Mouse (Mus musculus): ENCODE results near the gene Khdc4.

The Khdc4 gene

DNA sequence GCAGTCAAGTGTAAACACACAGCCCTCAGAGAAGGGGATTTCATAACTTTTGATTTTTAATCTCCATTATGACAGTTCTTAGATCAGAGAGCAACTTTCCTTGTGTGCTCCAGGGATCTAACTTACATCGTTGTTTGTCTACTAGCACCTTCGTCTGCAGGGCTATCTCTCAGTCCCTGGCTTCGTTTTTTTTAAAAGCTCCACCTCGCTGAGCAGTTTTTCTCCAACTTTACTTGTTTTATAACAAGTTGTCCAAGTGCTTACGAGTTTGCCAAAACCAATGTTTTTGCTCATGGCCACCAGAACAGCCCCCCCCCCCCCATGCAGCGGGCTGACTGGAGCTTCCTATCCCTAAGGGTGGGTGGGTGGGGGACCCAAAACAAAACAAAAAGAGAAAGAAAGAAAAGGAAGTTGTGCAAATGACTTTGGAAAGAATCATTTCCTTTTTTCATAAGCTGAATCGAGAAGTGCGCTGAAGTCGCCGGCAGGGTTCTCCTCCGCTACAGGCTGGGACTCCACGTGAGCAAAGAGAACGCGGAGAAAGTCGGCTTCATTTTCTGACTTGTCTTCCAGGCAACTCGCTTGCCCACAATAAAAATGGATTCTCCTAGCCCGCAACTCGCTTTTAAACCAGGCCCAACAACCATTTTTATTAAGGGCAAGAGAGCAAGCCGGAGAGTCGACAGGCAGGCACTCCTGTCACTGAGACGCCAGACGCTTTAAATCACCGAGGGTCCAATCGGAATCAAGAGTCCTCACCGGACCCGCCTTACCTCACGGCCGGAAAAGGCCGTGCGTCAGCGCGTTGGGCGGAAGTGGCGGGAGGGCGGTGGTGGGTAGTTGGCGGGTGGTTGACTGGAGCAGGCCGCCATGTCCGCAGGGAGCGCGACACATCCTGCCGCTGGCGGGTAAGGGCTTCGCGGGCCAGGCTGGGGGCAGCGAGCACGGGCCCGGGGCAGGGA lies at the start of gene Khdc4:
TSS of gene Khdc4 (plus strand) at position 824 of the 962 bp plus-strand sequence.
- peak; percentile 96 for DNase-seq (ENCODE audit: low spot score)

DNA sequence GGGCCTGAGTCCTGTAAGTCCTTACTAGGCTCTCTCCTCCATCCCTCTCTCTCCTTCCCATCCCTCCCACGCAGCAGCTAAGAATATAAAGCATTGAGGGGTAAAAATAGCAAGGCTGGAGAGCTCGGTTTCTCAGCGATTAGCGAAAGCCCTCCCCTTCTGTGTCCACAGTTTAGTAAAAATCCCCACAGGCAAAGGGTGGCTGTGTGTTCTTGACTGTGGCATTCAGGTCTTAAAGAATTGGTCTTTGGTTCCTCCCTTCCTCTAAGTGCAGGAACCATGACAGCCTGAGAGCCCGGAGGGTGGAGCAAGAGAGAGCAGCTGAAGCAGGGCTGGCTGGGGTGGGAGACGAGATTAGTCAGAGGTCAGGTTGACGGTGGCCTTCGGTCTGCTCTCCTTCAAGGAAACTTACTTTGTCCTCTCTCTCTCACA lies 49.0 kb upstream of the Khdc4 start:
- DNase-seq (ENCODE audit: low spot score) = no peak

DNA sequence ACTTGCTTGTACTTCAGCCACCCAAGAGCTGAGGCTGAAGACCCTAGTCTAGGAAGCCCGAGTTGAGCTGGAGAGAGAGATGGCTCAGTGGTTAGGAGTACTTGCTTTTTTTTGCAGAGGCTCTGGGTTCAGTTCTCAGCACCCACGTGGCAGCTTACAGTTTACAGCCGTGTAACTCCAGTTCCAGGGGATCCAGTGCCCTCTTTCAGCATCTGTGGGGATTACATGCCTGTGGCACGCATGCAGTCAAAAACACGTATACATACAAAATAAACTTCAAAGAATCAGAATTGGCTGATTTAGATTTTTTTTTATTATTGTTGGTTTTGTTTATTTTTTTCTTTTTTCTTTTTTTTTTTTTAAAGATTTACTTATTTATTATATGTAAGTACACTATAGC lies 48.5 kb upstream of the Khdc4 start:
- DNase-seq (ENCODE audit: low spot score) = no peak

DNA sequence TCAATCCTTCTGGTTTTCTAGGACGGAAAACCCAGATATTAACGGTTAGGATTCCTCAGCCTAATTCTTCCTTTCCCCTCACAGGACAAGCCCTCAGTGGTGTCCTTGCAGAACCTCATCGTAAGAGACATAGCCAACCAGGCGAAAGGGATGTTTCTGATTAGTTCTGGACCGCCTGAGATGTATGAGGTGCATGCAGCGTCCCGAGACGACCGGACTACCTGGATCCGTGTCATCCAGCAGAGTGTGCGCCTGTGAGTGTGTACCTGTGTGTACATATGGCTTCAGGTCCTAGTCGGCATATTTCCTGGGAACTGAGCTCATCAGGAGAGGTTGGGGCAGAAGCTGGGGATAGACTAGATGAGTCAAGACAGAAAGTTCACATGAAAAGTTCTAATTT lies 46.4 kb upstream of the Khdc4 start:
- DNase-seq (ENCODE audit: low spot score) = no peak

DNA sequence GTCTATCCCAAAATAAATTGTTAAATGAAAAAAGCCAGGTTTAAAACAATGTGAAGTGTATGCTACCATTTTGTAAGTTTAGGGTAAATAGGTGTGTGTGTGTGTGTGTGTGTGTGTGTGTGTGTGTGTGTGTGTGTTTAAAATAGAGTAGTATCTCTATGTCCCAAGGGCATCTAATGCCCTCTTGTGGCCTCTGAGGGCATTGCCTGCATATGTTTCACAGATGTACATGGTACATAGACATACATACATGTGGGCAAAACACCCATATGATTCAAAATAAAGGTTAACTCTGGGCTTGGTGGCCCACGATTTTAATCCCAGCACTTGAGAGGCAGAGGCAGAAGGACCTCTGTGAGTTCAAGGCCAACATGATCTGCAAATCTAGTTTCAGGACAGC lies 44.9 kb upstream of the Khdc4 start:
- DNase-seq (ENCODE audit: low spot score) = no peak

DNA sequence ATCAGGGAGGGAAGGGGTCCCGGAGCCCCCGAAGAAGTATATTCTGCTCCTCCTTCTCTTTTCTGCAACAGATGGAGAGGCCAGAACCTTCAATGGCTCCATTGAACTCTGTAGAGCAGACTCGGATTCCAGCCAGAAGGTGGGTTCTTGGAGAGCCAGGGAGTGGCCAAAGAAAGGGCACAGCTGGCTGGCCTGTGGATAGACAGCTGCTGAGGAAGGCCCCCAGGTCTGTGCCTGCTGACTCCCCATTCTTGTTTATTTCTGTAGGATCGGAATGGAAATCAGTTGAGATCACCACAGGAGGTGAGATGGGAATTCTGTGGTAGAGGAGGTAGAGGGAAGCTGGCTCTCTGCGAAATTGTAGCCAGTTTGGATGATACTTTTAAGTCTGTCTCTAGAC lies 42.5 kb upstream of the Khdc4 start:
- no peak for DNase-seq (ENCODE audit: low spot score)

DNA sequence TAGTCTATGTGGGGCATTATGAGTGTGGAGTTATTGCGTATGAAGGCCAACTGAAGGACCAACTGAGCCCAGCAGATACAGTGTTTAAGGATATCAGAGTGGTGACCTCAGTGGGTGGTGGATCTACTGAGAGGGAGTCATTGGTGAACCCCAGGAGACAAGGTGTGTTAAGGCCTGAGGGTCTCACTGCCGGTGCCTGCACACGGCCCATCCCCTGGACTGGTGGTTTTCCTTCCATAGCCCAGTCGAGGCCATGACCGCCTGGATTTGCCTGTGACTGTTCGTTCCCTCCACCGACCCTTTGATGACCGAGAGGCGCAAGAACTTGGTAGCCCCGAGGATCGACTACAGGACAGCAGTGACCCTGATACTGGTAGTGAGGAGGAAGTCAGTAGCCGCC lies 39.7 kb upstream of the Khdc4 start:
- DNase-seq (ENCODE audit: low spot score) = no peak

DNA sequence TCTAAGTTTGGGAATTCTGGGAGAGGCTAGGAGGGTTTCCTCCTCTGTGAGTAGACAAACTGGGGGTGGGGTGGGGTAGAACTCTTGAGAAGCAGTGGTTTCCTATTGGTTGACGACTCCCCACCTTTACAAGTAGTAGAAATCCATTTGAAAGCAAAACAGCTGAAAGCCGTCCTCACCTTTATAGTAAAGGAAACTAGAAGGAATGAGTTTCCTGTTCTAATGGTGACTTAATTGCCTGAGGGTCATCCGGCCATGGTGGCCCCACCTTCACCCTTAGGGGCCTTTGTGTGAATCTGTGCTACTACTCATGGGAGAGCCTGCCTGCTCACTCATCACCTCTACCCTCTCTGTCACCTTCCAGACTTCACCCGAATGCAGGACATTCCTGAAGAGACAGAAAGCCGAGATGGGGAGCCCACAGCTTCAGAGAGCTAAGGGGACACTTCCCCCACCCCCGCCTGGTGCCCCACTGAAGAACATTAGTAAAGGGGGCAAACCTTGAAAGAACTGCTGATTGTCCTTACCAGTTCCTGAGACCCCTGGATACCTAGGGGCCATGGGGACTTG lies 39.1 kb upstream of the Khdc4 start:
- DNase-seq (ENCODE audit: low spot score) = no peak

DNA sequence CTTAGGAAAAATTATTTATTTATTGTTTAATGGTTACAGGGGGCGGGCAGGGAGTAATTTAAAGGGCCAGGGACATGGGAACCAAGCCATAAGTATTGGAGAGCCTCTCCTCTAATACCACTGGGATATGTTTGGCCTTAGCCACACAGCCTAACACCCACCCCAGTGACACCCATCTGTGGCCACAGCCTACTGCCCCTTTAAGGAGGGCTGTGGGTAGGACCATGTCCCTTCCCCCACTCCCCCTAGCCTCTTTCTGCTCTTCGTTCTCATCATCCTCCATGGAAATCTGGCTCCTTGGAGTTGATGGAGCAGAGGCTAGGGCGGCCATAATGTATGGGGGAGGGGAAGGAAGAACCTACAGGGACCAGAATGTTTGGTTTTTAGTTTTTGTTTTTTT lies 38.5 kb upstream of the Khdc4 start:
- no peak for DNase-seq (ENCODE audit: low spot score)

DNA sequence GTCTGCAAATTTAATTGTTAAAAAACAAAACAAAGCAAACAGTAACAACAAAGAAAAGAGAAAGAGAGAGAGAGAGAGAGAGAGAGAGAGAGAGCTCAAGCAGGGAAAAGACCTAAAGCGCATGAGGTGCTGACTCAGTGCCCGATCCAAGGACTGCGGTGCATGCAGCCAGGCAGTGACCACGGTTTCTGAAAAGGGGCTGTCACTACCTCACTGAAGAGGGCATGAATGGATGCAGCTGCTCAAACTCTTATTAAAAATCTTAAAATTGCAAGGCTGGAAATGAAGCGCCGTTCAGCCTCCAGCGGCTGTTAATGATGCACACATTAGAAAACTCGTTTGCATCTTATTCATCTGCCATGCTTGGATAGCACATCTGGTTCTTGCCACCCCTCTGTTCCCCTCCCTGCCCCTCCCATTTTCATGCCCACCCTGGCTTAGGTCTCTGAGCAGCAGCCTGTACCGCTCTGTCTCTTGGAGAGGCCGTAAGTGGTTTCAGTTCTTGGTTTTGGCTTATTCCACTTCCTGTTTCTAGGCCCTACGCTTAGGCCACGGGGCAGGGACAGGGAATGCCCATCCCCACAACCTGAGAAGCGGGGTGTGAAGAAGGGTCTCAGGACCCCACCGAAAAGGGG lies 37.7 kb upstream of the Khdc4 start:
- DNase-seq (ENCODE audit: low spot score) = no peak

DNA sequence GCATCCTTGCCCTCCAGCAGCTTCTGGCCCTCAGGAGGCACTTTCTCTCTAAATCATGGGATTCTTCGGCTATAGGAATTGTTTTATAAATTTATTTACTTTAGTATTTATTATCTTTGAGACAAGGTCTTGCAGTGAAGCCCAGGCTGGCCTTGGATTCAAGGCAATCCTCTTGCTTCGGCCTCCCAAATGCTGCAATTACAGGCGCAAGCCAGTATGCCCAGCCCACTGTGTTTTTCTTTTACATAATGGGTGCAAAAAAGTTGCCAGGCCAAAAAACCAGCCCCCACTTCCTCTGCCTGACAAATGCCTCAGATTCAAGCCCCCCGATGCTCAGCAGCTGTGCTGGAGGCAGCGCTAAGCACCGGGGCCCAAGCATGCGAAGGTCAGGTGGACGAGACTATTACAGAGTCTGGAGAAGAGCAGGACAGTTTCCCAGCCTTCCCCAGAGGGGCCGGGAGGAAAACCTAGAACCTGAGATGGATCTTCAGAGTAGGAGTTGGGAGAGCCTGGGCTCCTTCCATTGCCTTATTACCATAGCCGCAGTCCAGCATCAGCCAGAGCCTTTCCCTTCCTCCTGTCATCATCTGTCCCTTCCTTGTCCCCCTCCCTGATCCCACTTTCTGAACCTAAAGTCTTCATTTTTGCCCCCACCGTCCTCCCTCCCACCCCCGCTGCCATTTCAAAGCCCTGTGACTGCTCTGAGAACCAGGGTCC lies 37.0 kb upstream of the Khdc4 start:
- DNase-seq (ENCODE audit: low spot score) = no peak

DNA sequence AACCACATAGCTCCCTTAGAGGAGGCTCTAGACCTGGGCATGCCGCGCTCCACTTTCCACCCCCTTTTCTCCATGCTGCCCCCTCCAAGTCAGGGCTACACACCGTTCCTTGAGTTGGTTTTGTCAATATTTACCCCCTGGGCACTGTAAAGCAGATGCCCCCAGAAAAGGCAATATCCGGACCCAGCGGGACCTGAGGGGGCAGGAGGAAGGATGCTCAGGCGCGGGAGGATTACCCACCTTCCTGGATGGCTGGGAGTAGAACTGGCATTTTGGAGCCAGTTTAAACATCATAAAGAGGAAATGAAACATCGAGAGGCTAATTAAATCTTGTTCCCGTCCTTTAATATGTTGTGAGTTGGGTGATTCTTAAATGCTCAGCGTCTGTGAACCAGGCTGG lies 36.4 kb upstream of the Khdc4 start:
- no peak for DNase-seq (ENCODE audit: low spot score)

DNA sequence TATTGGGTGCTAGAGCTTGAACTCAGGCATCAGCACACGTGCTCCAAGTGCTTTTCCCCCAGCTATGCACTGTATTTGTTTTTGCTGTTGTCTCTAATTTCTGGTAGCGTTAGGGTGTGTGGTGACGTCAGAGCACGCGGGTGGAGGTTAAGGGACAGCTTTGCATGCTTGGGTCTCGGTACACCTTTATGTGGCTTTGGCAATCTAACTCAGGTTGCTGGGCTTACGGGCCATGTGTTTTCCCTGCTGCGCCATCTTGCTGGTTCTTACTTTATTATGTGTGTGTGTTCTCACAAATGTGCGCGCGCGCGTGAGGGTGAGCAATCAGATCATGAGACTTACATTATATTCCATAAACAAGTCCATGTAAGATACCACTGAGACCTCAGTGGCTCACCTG lies 35.6 kb upstream of the Khdc4 start:
- DNase-seq (ENCODE audit: low spot score) = no peak

DNA sequence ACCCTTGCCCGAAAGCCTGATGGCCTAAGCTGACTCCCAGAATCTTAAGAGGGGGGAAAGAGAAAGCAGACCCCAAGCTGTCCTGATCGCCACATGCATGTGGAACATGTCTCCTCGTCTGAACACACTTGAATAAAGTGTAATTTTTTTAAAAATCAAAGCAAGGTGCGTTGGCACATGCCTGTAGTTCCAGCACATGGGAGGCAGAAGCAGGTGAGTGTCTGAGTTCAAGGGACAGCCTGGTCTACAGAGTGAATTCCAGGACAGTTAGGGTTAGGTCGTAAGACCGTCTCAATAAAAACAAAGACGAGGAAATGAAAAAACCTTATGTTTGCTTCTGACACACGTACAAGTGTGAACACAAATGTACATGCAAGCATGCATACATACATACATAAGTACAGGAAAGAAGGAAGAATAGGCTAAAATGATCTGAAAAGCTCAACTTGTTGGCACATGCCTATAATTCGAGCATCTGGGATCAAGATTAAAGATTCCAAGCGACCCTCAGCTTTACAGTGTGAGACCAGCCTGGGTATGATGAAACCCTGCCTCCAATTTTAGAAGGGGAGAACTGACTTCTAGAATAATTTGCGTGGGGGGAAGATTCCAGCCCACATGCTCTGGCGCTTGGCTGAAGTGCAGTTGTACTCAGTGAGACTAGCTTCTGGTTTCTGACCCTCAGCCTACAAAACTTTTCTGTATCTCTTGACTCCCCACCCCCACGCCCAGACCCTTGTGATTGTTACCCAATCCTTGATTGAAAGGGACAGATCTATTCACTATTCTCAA lies 34.7 kb upstream of the Khdc4 start:
- DNase-seq (ENCODE audit: low spot score) = no peak

DNA sequence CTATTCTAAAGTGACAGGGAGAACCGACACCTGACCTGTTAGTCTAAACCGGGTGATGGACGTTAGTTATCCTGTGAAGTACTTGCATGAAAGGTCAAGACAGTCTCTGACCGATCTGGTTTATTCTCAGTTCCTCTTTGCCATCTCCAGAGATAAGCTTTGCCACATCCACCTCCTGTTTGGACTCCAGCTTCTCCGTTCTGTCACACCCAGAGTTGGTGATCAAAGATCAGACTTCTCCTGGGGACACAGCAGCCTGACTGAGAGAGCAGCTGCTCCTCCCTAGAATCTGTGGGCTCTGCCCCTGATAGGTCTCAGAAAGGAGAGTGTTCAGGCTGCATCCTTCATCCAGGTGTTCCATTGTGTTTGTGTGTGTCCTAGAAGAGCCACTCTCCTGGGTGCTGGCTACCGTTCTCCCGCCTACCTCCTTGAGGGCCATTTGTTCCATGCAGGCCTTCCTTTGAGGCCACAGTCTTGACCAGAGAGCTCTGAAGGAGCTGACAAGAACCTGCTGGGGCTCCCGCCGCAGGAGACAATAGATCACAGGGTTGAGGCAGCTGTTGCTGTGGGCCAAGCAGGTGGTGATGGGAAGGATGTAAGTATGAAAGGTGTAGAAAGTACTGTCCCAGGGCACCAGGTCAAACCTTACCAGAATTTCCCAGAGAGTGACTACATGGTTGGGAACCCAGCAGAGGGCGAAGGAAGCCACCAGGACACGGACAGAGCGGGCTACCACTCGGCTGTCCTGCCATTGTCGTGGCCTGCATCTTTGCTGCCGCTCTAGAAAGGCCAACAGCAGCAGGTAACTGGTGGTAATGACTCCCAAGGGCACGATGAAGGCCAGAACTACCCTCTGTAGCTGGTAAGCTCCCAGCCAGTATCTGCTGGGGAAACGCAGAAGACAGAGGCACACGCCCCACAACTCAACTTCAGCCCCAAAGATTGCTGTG lies 33.7 kb upstream of the Khdc4 start:
- no peak for DNase-seq (ENCODE audit: low spot score)

DNA sequence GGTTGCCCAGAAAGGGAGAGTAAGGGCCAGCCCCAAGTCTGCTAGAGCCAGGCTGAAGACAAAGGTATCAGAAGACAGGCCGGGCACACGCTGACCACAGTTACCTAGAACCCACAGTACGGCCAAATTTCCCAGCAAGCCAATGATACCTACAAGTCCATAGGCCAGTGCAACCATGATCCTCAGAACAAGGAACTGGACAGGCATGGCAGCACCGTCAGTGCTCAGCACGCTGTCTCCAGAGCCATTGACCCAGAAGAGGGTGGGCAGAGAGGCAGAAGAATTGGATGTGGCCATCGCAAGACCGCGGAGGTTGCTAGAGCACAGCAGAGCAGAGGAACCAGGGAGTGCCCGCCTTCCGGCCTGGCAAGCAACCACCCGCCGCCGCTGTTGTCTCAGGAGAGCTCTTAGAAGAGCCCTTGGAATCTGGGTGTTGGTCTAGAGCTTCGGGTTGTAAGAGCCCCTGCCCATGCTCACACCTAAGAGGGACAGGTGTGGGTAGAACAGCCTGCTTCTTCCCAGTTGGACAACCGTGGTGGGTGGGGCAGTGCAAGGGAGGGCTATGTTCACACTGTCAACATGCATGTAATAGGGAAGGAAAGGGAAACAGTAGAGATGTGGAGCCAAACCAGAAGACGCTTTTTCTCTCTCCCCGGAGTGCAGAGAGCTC lies 32.6 kb upstream of the Khdc4 start, which contains the start of gene Rxfp4:
TSS of gene Rxfp4 (minus strand) at position 297 of the 670 bp plus-strand sequence.
- no peak for DNase-seq (ENCODE audit: low spot score)

DNA sequence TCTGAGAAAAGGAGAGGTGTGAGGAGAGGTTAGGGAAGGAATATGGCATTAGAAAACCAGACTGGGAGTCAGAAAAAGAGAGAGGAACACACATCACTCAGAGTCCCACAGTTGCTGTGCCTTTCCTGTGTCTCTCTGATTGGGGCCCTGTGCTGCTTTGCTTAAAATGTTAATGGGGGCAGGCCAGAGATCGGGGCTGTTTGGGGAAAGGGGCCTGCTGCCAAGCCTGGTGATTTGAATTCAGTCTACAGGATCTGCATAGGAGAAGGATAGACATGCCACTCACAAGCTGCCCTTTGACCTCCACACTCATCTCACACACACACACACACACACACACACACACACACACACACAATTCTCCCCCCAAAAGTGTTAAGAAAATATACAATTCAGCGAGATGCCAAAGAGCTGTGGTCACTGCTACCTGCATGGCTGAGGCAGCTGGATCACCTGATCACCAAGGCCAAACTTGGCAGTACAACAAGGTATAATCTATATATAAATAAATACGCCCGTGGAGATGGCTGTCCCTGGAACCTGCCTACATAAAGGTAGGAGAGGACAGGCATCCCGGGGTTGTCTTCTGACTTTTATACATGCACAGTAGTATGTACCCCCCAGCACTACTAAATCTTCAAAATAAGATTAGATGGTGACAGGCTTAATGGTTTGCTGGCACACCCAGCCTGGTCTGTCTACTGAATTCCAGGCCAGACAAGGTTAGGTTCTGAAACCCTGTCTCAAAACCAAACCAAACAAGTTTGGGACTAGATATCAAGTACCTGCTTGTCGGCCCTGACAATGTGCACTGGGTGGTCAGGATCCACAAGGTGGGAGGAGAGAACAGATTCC lies 31.9 kb upstream of the Khdc4 start:
- DNase-seq (ENCODE audit: low spot score) = no peak

DNA sequence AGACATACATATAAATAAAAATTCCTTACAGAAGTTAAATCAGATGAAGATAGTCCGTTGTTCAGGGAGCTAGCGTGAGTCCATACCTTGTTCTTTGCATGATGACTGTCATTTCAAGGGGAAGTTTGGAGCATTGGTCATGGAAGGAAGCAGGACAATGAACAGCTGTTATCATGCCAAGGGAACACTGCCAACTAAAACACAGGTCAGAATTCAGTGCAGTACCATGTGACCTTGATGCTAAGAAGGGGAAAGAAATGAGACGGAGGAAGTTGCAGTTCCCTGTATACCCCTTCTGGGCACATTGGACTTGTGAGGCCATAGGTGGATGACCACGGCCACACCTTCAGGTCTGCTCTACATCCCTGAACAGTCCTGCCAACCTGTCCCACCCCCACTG lies 31.0 kb upstream of the Khdc4 start:
- DNase-seq (ENCODE audit: low spot score) = no peak

DNA sequence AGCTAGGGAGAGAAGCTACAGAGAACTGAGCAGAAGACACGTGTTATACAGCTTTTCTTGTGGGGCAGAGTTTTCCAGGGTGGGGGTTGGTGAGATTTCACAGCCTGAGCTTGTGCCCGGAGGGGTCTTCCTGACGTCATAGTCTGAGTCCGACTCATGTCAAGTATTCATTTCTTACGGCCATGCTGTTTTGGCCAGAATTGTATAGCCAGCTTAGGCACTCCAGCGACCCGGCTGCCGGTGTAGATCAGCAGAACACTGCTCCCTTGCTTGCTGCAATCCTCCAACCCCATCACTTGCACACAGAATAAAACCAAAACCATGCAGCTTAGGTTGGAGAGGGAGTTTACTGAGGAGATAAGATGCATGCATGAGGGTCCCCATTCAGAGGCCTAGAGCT lies 30.0 kb upstream of the Khdc4 start:
- DNase-seq (ENCODE audit: low spot score) = no peak

Measured in ovary, postnatal 36 days (tissue).